Mouse (Mus musculus): Measurements from ENCODE around the gene Prss16.

GRCm38 (mm10) chr13:21974726-21975473, 34.6 kb downstream of the Prss16 start:
- TF ChIP-seq CTCF (IDR thresholded peaks at IDR 0.05; ENCODE audit: control insufficient read depth, insufficient read depth, low read length) (no peak), POLR2A (IDR thresholded peaks at IDR 0.05; ENCODE audit: borderline replicate concordance, control insufficient read depth, low read depth, low read length) (no peak)

All from bone marrow, adult 2 months (tissue).